Mouse (Mus musculus) G1E (cell line): ENCODE results near the gene Gpatch3. TPM values are rescaled to one million over a fixed set of nuclear protein-coding genes. Genes with fewer than 3 reads are reported as not detected.
A peak's percentile ranks its signal among the peaks of the same experiment; 100 is the strongest.

Source experiments
- ATAC-seq: 2 replicates; pipeline ENCODE4 v1.8.0; 2016; ENCODE audit warnings: mild to moderate bottlenecking; ENCODE audit not compliant: insufficient number of reproducible peaks, poor library complexity, low FRiP score, severe bottlenecking; ENCODE audit errors: extremely low read depth
- DNase-seq: peaks from one replicate; pipeline ENCODE4 v3.0.0; 2012; ENCODE audit warnings: low spot score
- H3K27me3 ChIP-seq: 2 replicates; pipeline ENCODE4 v1.6.1; 2012; ENCODE audit warnings: mild to moderate bottlenecking, low read length, inconsistent platforms; ENCODE audit not compliant: insufficient read depth
- H3K36me3 ChIP-seq: replicated peaks from 2 replicates; pipeline ENCODE3; 2012; ENCODE audit warnings: mild to moderate bottlenecking, inconsistent platforms
- H3K4me1 ChIP-seq: 2 replicates; pipeline ENCODE4 v1.6.1; 2012; ENCODE audit warnings: low read depth, low read length, inconsistent platforms, mixed read lengths; ENCODE audit not compliant: insufficient read depth
- H3K4me3 ChIP-seq: 2 replicates; pipeline ENCODE4 v1.5.1; 2012; ENCODE audit warnings: low read depth, mild to moderate bottlenecking, inconsistent platforms, low read length, moderate library complexity, mixed read lengths
- H3K9me3 ChIP-seq: replicated peaks from 2 replicates; pipeline ENCODE4 v1.6.1; 2012; ENCODE audit warnings: inconsistent platforms
- CTCF ChIP-seq: IDR thresholded peaks from 2 replicates; pipeline ENCODE4 v1.5.1; 2012; ENCODE audit warnings: low read depth, low read length, inconsistent platforms, mixed read lengths
- GATA1 ChIP-seq: IDR thresholded peaks from 2 replicates; pipeline ENCODE4 v1.6.1; 2012; ENCODE audit warnings: borderline replicate concordance, low read length, inconsistent platforms, mixed read lengths
- GATA2 ChIP-seq: IDR thresholded peaks from 2 replicates; pipeline ENCODE4 v1.6.1; 2012; ENCODE audit warnings: low read depth, low read length, inconsistent platforms, borderline replicate concordance
- POLR2AphosphoS5 ChIP-seq: IDR thresholded peaks from 2 replicates; pipeline ENCODE4 v1.6.1; 2012; ENCODE audit warnings: low read depth, low read length, inconsistent platforms; ENCODE audit not compliant: insufficient replicate concordance
- TAL1 ChIP-seq: conservative IDR thresholded peaks from 2 replicates; pipeline ENCODE4 v1.6.1; 2012; ENCODE audit warnings: low read depth, low read length, inconsistent platforms, mixed read lengths
- polyA plus RNA-seq: library from polyadenylated mRNA; stranded (reverse); fragments of >175 nt; gene quantifications from 2 replicates; pipeline ENCODE4 v1.2.3, GENCODE M21; 2012
- total RNA-seq, 2 experiments: library from RNA; stranded (forward) in 1 of 2; stranded (reverse) in 1 of 2; fragments of 200-1000 nt in 1 of 2; fragments of >200 nt in 1 of 2; fragmentation: Nextera tagmentation in 1 of 2; gene quantifications; 2 replicates each; pipeline ENCODE4 v1.2.3; 2014 to 2017

Gpatch3 gene
- total RNA-seq (2014; fragmentation: Nextera tagmentation), result 1.9 and 3.8 TPM in 2 replicates
- 13.6 and 18.7 TPM in 2 replicates for total RNA-seq (2017)
- polyA plus RNA-seq, result 9.9 and 11.2 TPM in 2 replicates

DNA sequence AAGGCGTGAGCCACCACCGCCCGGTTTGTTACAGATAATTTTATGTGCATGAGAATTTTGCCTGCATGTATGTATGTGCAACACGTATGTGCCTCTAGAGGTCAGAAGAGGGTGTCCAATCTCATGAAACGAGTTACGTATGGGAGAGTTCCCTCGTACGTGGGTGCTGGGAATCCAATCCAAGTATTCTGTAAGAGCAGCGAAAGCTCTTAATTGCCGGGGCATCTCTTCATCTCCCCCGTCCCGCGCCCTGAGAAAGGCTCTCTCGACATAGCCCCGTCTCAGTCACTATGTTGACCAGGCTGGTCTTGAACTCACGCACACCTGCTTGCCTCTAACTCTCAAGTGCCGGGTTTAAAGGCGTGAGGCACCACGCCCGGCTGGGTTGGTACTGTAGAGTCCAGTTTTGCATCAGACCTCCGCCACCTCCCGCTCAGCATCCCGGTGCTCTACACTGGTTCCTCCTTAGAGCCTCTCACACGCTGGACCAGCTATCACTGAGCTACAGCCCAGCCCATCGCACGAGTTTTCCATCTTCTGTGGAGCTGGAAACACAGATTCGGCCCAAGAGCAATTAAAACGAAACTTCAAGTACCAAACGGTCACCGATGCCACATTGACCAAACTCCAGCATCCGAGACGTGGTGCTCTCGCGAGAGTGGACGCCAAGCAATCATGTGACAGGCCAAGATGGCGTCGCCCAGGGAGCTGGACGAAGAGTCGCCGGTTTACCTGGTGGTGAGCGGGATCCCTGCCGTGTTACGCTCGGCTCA lies at the start of gene Gpatch3:
Gpatch3 (plus strand) TSS at position 676 of the 773 bp plus-strand sequence.
- H3K27me3 ChIP-seq, result no peaks in the 10 kb centered on the region; the same call in 1 of the 2 replicates
- peaks cover 28% of the 10 kb centered on the region for H3K36me3 ChIP-seq
- peaks cover 17% of the 10 kb centered on the region for H3K4me1 ChIP-seq
- TF ChIP-seq GATA1 (no peak), CTCF (no peak), GATA2 (no peak), POLR2AphosphoS5 (no peak), TAL1 (no peak)
- ATAC-seq (peak; percentile 56; the same call in 1 of the 2 replicates), DNase-seq (peak; percentile 88)
- H3K9me3 ChIP-seq, result no peaks in the 10 kb centered on the region
- H3K4me3 ChIP-seq, result peak within 1 kb of the TSS; percentile 92

DNA sequence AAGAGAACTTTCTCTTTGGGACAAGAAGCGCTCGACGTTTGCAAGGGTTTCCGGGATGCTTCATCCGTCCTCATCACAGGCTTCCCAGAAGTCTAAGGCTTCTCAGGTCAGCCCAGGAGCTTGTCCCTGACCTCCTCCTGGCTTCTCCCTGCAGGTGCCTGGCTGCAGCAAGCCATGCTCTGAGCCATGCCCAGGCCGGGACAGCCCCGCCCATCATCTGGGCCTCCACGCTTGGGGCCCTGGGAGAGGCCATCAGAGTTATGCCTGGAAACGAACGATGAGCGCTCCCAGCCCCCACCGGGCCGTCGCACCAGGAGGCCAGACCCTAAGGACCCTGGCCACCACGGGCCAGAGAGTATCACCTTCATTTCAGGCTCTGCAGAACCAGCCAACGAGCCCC lies 46.8 kb upstream of the Gpatch3 start:
- Histone ChIP-seq H3K4me3 (no peak overlapping the region; the same call in 1 of the 2 replicates), H3K36me3 (peaks cover 50% of the 10 kb centered on the region), H3K4me1 (peaks cover 12% of the 10 kb centered on the region), H3K27me3 (peaks cover 5% of the 10 kb centered on the region), H3K9me3 (no peaks in the 10 kb centered on the region)
- ATAC-seq, result no peak
- TF ChIP-seq POLR2AphosphoS5 (no peak), GATA2 (no peak), GATA1 (no peak), TAL1 (no peak), CTCF (no peak)
- no peak for DNase-seq

DNA sequence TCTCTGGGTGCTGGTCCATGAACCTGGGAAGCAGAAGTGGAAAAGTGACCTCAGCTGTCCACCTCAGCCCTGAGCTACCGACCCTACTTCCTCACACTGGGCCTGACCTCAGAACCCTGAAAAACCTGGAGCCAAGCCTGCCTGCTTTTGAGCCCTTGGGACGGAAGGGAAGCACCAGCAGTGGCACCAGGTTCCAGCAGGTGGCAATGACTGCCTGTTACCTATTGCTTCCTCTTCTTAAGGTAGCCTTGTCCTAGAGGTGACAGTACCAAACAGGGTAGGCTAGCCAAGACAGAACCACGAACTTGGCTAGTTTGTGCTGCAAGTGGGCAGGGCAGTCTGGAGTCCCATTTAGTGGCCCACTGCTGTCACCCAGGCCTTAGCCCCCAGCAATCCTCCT lies 41.8 kb upstream of the Gpatch3 start:
- TF ChIP-seq GATA2 (no peak), GATA1 (no peak), POLR2AphosphoS5 (no peak), TAL1 (no peak), CTCF (no peak)
- ATAC-seq (no peak), DNase-seq (no peak)
- Histone ChIP-seq H3K36me3 (peaks cover 98% of the 10 kb centered on the region), H3K27me3 (no peaks in the 10 kb centered on the region), H3K4me1 (peaks cover 19% of the 10 kb centered on the region), H3K9me3 (no peaks in the 10 kb centered on the region), H3K4me3 (no peak overlapping the region)

DNA sequence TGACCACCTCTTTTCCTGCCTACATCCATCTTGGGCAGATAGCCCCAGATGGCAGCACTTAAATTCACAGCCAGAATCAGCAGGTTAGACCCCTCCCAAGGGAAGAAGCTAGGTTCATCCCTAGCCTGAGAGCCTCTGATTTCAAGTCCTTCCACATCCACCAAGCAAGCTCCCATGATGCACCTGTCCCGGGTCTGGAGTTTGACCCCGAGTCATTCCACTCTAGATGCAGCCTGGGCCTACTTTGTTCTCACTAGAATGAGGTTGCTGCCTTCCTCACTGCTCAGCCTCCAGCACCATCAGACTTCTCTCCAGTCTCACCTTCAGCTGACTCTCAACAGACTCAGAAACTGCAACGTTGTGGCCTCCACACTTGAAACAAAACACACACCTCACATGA lies 38.5 kb upstream of the Gpatch3 start:
- ATAC-seq, result no peak

DNA sequence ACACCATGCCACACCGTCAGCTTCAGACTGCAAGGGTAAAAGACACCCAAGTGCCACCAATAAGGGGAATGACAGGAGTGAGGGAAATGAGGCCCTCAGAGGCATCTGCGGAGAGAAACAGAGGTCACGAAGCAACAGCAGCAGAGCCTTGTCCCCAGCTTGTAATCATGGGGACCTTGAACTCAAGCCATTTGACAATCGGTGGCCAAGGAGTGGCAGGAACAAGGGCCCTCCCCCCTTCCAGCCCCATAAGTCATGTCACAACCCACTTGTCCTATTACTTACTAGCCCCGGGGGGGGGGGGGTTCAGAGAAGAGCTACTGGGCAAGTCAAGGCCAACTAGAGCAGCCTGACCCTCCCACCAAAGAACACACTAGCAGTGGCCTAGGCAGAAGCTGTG lies 37.9 kb upstream of the Gpatch3 start:
- ATAC-seq (no peak), DNase-seq (no peak)
- TF ChIP-seq CTCF (no peak), GATA2 (no peak), POLR2AphosphoS5 (no peak), GATA1 (no peak), TAL1 (no peak)
- H3K36me3 ChIP-seq, result peaks cover 100% of the 10 kb centered on the region
- no peaks in the 10 kb centered on the region for H3K9me3 ChIP-seq
- no peaks in the 10 kb centered on the region for H3K27me3 ChIP-seq
- peaks cover 33% of the 10 kb centered on the region for H3K4me1 ChIP-seq
- H3K4me3 ChIP-seq, result no peak overlapping the region

More for the DNA sequence above, 38.5 kb upstream of the Gpatch3 start:
- Histone ChIP-seq H3K4me3 (no peak overlapping the region), H3K9me3 (no peaks in the 10 kb centered on the region), H3K36me3 (peaks cover 100% of the 10 kb centered on the region), H3K27me3 (no peaks in the 10 kb centered on the region), H3K4me1 (peaks cover 27% of the 10 kb centered on the region)
- TF ChIP-seq GATA1 (no peak), TAL1 (no peak), GATA2 (no peak)
- DNase-seq, result no peak
